Mouse (Mus musculus) midbrain, embryonic 14.5 days (tissue): ENCODE results near the gene Usp36. TPM values are rescaled to one million over a fixed set of nuclear protein-coding genes. Genes with fewer than 3 reads are reported as not detected.

Experiments
- ATAC-seq: fragments of 200-750 bp; cut with Nextera tagmentation; 2 replicates; pipeline ENCODE4 v1.8.0; 2017; ENCODE audit warnings: moderate number of reproducible peaks, moderate library complexity; ENCODE audit not compliant: low FRiP score, low TSS enrichment
- DNase-seq: peaks from one replicate; pipeline ENCODE4 v3.0.0-alpha.2; 2015
- H3K27ac ChIP-seq: fragments of 300-500 bp; sonication (generic); replicated peaks from 2 replicates; pipeline ENCODE4 v1.5.1; 2014; ENCODE audit warnings: mild to moderate bottlenecking, low read depth, low read length, moderate library complexity
- H3K27me3 ChIP-seq: fragments of 300-500 bp; sonication (generic); 2 replicates; pipeline ENCODE4 v1.6.1; 2014; ENCODE audit warnings: low read length, control low read depth, mixed read lengths; ENCODE audit not compliant: control insufficient read depth, insufficient read depth
- H3K36me3 ChIP-seq: fragments of 300-500 bp; sonication (generic); 2 replicates; pipeline ENCODE4 v1.6.1; 2014; ENCODE audit warnings: low read length, control low read depth; ENCODE audit not compliant: control insufficient read depth, insufficient read depth
- H3K4me1 ChIP-seq: fragments of 300-500 bp; sonication (generic); 2 replicates; pipeline ENCODE4 v1.6.1; 2014; ENCODE audit warnings: mild to moderate bottlenecking, antibody characterized with exemption, low read length, control low read depth; ENCODE audit not compliant: control insufficient read depth, insufficient read depth
- H3K4me2 ChIP-seq: fragments of 300-500 bp; sonication (generic); 2 replicates; pipeline ENCODE4 v1.6.1; 2014; ENCODE audit warnings: mild to moderate bottlenecking, low read length, moderate library complexity
- H3K4me3 ChIP-seq: fragments of 300-500 bp; sonication (generic); replicated peaks from 2 replicates; pipeline ENCODE4 v1.5.1; 2014; ENCODE audit warnings: low read depth, low read length
- H3K9ac ChIP-seq: fragments of 300-500 bp; sonication (generic); replicated peaks from 2 replicates; pipeline ENCODE4 v1.6.1; 2014; ENCODE audit warnings: mild to moderate bottlenecking, low read length, moderate library complexity
- H3K9me3 ChIP-seq: fragments of 300-500 bp; sonication (generic); 2 replicates; pipeline ENCODE4 v1.6.1; 2016; ENCODE audit warnings: low read length, control low read depth, mixed read lengths; ENCODE audit not compliant: control insufficient read depth
- WGBS: fragments of 180-500 bp; shearing (Covaris S2); extraction: QIAGEN DNeasy Blood & Tissue Kit; methylation state at CpG from one replicate; pipeline ENCODE4 v1.1.7; 2014; 5-methylcytosine and 5-hydroxymethylcytosine counted together
- polyA plus RNA-seq: library from polyadenylated mRNA; unstranded; fragments of >200 nt; fragmentation: Nextera tagmentation; extraction: Ambion mirVana; gene quantifications from 2 replicates; pipeline ENCODE4 v1.2.1, GENCODE M21; 2014

Usp36 gene
- polyA plus RNA-seq, 1 experiment from 2014 or later, result 13.4 TPM

GRCm38 (mm10) chr11:118219066-118219465 is 71.0 kb downstream of the Usp36 start:
- H3K27me3 ChIP-seq, result no peaks in the 10 kb centered on the region
- H3K4me3 ChIP-seq, result no peak overlapping the region
- H3K36me3 ChIP-seq, result no peaks in the 10 kb centered on the region
- no peak for DNase-seq
- WGBS, result 88% methylated on average over 4 of the region's 4 CpGs
- no peaks in the 10 kb centered on the region for H3K9me3 ChIP-seq
- no peak overlapping the region for H3K9ac ChIP-seq
- H3K27ac ChIP-seq, result no peak overlapping the region
- ATAC-seq, result no peak
- no peak overlapping the region for H3K4me2 ChIP-seq
- H3K4me1 ChIP-seq, result 0 out of 2 replicates have a peak, but pooled peaks cover 2% of the 10 kb centered on the region

- H3K36me3 ChIP-seq, result no peaks in the 10 kb centered on the region
- no peak for ATAC-seq
- WGBS, result 90% methylated on average over 6 of the region's 6 CpGs
- no peak overlapping the region for H3K9ac ChIP-seq
- H3K4me1 ChIP-seq, result peaks cover 11% of the 10 kb centered on the region
- no peak overlapping the region for H3K4me2 ChIP-seq
- DNase-seq, result no peak
- no peak overlapping the region for H3K27ac ChIP-seq
- H3K9me3 ChIP-seq, result no peaks in the 10 kb centered on the region
- no peaks in the 10 kb centered on the region for H3K27me3 ChIP-seq
- H3K4me3 ChIP-seq, result no peak overlapping the region
Observed at GRCm38 (mm10) chr11:118216468-118216867, 73.6 kb downstream of the Usp36 start.

DNA sequence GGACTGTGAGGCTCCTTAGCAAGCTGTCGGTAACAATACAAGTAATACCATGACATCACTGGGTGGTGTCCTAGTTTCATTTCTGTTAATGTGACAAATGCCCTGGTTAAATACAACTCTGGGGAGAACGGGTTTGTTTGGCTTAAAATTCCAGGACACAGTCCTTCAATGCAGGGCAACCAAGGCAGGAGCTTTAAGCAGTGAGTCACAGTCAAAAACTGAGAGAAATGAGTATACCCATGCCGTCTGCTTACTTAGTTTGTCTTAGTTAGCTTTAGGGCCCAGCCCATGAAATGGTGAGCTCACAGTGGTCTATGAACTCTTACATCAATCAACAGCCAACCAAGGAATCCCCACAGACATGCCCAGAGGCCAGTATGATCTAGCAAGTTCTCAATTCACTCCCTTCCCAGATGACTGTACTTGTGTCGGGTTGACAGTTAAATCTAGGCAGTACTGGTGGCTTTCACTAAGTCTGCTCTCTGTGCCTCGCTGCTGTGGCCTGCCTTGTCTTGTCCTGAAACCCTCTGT is 74.1 kb downstream of the Usp36 start:
- no peak overlapping the region for H3K4me3 ChIP-seq
- H3K27me3 ChIP-seq, result no peaks in the 10 kb centered on the region
- no peaks in the 10 kb centered on the region for H3K36me3 ChIP-seq
- DNase-seq (no peak), ATAC-seq (no peak)
- H3K9me3 ChIP-seq, result no peaks in the 10 kb centered on the region
- H3K4me2 ChIP-seq, result no peak overlapping the region
- H3K4me1 ChIP-seq, result peaks cover 15% of the 10 kb centered on the region
- H3K9ac ChIP-seq, result no peak overlapping the region
- no peak overlapping the region for H3K27ac ChIP-seq
- 83% methylated on average over 5 of the region's 5 CpGs for WGBS

GRCm38 (mm10) chr11:118212636-118213112 is 77.4 kb downstream of the Usp36 start:
- Histone ChIP-seq H3K4me3 (no peak overlapping the region), H3K4me2 (no peak overlapping the region), H3K9me3 (no peaks in the 10 kb centered on the region), H3K4me1 (peaks cover 40% of the 10 kb centered on the region), H3K9ac (no peak overlapping the region), H3K27me3 (no peaks in the 10 kb centered on the region), H3K27ac (no peak overlapping the region), H3K36me3 (no peaks in the 10 kb centered on the region)
- DNase-seq (no peak), ATAC-seq (no peak)
- WGBS, result 69% methylated on average over 7 of the region's 7 CpGs

GRCm38 (mm10) chr11:118211749-118212635 is 78.1 kb downstream of the Usp36 start:
- H3K9me3 ChIP-seq, result no peaks in the 10 kb centered on the region
- H3K27me3 ChIP-seq, result no peaks in the 10 kb centered on the region
- 46% methylated on average over 10 of the region's 10 CpGs for WGBS
- peaks cover 40% of the 10 kb centered on the region for H3K4me1 ChIP-seq
- no peaks in the 10 kb centered on the region for H3K36me3 ChIP-seq
- no peak for DNase-seq
- no peak overlapping the region for H3K4me2 ChIP-seq
- H3K4me3 ChIP-seq, result no peak overlapping the region
- ATAC-seq, result no peak
- H3K27ac ChIP-seq, result no peak overlapping the region
- H3K9ac ChIP-seq, result no peak overlapping the region

DNA sequence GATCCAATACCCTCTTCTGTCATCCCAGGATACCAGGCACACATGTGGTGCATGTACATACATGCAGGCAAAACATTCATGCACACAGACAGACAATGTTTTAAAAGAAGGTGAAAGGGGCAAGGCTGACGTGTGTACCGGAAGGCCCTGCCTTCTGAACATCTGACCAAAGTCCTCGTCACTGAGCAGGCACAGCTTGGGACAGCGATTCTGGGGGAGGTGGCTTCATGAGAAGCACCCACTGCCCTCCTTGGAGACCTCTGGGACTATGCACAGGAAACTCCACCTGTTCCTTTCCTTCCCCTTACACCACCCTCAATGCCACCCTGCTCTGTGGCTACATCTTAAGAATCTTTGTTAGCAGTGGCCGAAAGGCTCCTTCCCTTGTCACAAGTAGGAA is 79.1 kb downstream of the Usp36 start:
- Histone ChIP-seq H3K9me3 (no peaks in the 10 kb centered on the region), H3K27ac (no peak overlapping the region), H3K4me3 (no peak overlapping the region), H3K27me3 (no peaks in the 10 kb centered on the region), H3K4me1 (peaks cover 42% of the 10 kb centered on the region), H3K4me2 (no peak overlapping the region), H3K36me3 (no peaks in the 10 kb centered on the region), H3K9ac (no peak overlapping the region)
- ATAC-seq (no peak), DNase-seq (no peak)
- WGBS, result 91% methylated on average over 5 of the region's 5 CpGs

GRCm38 (mm10) chr11:118210116-118210515 is 79.9 kb downstream of the Usp36 start:
- DNase-seq, result no peak
- 80% methylated on average over 4 of the region's 4 CpGs for WGBS
- no peak for ATAC-seq
- H3K36me3 ChIP-seq, result no peaks in the 10 kb centered on the region
- no peak overlapping the region for H3K27ac ChIP-seq
- H3K9me3 ChIP-seq, result no peaks in the 10 kb centered on the region
- H3K4me3 ChIP-seq, result no peak overlapping the region
- H3K27me3 ChIP-seq, result no peaks in the 10 kb centered on the region
- peaks cover 42% of the 10 kb centered on the region for H3K4me1 ChIP-seq
- no peak overlapping the region for H3K4me2 ChIP-seq
- H3K9ac ChIP-seq, result no peak overlapping the region
